Mouse (Mus musculus) stomach, embryonic 14.5 days (tissue): ENCODE measurements at regions not wholly inside any gene's neighbourhood (a gene's known extent, or its start where the extent isn't known, plus 50 kb on each side); places are given as distances from the start of the nearest gene placed in this dataset.

Experiments used
- ATAC-seq: fragments of 200-750 bp; cut with Nextera tagmentation; 2 replicates; pipeline ENCODE4 v1.8.0; 2017; ENCODE audit warnings: low read depth, moderate TSS enrichment; ENCODE audit not compliant: insufficient number of reproducible peaks, insufficient read depth, low FRiP score
- H3K27ac ChIP-seq: fragments of 300-500 bp; sonication (generic); 2 replicates; pipeline ENCODE4 v1.5.1; 2014; ENCODE audit warnings: mild to moderate bottlenecking, low read length, moderate library complexity, mixed read lengths
- H3K27me3 ChIP-seq: fragments of 300-500 bp; sonication (generic); 2 replicates; pipeline ENCODE4 v1.6.1; 2014; ENCODE audit warnings: low read length, control low read depth, mixed read lengths; ENCODE audit not compliant: control insufficient read depth, insufficient read depth
- H3K36me3 ChIP-seq: fragments of 300-500 bp; sonication (generic); 2 replicates; pipeline ENCODE4 v1.6.1; 2014; ENCODE audit warnings: mild to moderate bottlenecking, control low read depth, low read length, moderate library complexity, mixed read lengths; ENCODE audit not compliant: control insufficient read depth, insufficient read depth
- H3K4me1 ChIP-seq: fragments of 300-500 bp; sonication (generic); 2 replicates; pipeline ENCODE4 v1.6.1; 2014; ENCODE audit warnings: low read length, control low read depth, mixed read lengths; ENCODE audit not compliant: control insufficient read depth, insufficient read depth
- H3K4me2 ChIP-seq: fragments of 300-500 bp; sonication (generic); replicated peaks from 2 replicates; pipeline ENCODE4 v1.6.1; 2014; ENCODE audit warnings: low read depth, low read length, control low read depth
- H3K4me3 ChIP-seq: fragments of 300-500 bp; sonication (generic); 2 replicates; pipeline ENCODE4 v1.5.1; 2014; ENCODE audit warnings: low read depth, low read length, control low read depth
- H3K9ac ChIP-seq: fragments of 300-500 bp; sonication (generic); replicated peaks from 2 replicates; pipeline ENCODE4 v1.6.1; 2014; ENCODE audit warnings: low read depth, mild to moderate bottlenecking, control low read depth, low read length, moderate library complexity, mixed read lengths
- H3K9me3 ChIP-seq: fragments of 300-500 bp; sonication (generic); 2 replicates; pipeline ENCODE4 v1.6.1; 2016; ENCODE audit warnings: low read depth, low read length, control low read depth; ENCODE audit not compliant: control insufficient read depth
- WGBS: fragments of 180-500 bp; shearing (Covaris S2); extraction: QIAGEN DNeasy Blood & Tissue Kit; methylation state at CpG from one replicate; pipeline ENCODE4 v1.1.7; 2014; 5-methylcytosine and 5-hydroxymethylcytosine counted together

DNA sequence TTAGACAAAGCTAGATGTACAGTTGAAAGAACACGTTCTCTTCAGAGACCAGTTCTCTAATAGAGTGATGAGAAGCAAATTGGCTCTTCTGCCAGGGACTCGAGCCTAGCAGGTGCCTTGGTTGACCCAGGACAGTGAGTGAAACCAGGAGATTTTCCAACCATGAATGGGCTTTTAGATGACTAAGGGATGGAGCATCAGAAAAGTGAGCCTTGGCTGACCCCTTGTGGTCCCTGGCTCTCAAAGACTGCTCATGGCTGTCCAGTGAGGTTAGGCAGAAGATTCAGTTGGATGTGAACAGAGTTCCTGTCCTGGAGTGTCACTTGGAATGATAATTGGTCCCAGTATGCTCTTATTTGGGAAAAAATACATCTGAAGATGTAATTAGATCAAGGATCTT, 64.3 kb upstream of the Vash1 start:
- no peaks in the 10 kb centered on the region for H3K9me3 ChIP-seq
- H3K4me3 ChIP-seq = no peak overlapping the region
- H3K36me3 ChIP-seq = no peaks in the 10 kb centered on the region
- ATAC-seq = no peak
- no peak overlapping the region for H3K4me2 ChIP-seq
- WGBS = 31% methylated on average over 2 of the region's 2 CpGs
- H3K4me1 ChIP-seq = no peaks in the 10 kb centered on the region
- no peaks in the 10 kb centered on the region for H3K27me3 ChIP-seq
- H3K27ac ChIP-seq = no peak overlapping the region
- no peak overlapping the region for H3K9ac ChIP-seq

DNA sequence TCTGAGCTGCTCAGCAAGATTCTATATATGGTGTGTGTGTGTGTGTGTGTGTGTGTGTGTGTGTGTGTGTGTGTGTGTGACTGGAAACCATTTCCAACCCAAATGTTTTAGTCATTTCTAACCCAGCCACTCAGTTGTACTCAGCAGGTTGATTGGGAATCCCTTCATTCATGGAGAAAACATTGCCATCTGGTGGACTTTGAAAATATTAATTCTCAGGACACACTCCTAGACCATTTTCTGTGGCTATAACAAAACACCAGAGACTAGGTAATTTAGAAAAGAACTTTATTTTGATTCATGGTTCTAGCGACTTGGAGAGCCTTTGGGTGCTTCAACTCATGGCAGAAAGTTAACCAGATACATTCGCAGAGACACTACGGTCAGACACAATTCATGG, 62.2 kb upstream of the Vash1 start:
- Histone ChIP-seq H3K9me3 (no peaks in the 10 kb centered on the region), H3K4me3 (no peak overlapping the region)

DNA sequence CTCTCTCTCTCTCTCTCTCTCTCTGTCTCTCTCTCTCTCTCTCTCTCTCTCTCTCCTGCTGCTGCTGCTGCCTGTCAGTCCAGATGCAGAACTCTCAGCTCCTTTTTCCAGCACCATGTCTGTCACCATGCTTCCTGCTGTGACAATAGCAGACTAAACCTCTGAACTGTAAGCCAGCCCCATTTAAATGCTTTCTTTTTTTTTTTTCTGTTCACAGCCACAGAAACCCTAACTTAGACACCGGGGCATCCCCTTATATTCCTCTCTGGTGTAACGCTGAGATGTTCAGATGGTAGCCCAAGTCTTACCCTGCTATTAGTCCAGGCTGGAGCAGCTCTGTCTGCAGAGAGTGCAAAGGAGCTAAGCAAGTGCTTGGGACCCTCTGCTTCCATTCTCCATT, 54.3 kb upstream of the Vash1 start:
- H3K9ac ChIP-seq = no peak overlapping the region
- H3K4me3 ChIP-seq = no peak overlapping the region
- no peaks in the 10 kb centered on the region; the same call in 1 of the 2 replicates for H3K4me1 ChIP-seq
- no peaks in the 10 kb centered on the region for H3K27me3 ChIP-seq
- no peaks in the 10 kb centered on the region for H3K36me3 ChIP-seq
- WGBS = 79% methylated on average over 2 of the region's 2 CpGs
- H3K27ac ChIP-seq = no peak overlapping the region
- H3K4me2 ChIP-seq = no peak overlapping the region
- ATAC-seq = no peak
- no peaks in the 10 kb centered on the region for H3K9me3 ChIP-seq

More for the DNA sequence above, 62.2 kb upstream of the Vash1 start:
- Histone ChIP-seq H3K9ac (no peak overlapping the region), H3K36me3 (no peaks in the 10 kb centered on the region), H3K4me2 (no peak overlapping the region), H3K27me3 (no peaks in the 10 kb centered on the region), H3K27ac (no peak overlapping the region), H3K4me1 (no peaks in the 10 kb centered on the region)
- ATAC-seq = no peak
- WGBS = 77% methylated on average over 3 of the region's 3 CpGs

DNA sequence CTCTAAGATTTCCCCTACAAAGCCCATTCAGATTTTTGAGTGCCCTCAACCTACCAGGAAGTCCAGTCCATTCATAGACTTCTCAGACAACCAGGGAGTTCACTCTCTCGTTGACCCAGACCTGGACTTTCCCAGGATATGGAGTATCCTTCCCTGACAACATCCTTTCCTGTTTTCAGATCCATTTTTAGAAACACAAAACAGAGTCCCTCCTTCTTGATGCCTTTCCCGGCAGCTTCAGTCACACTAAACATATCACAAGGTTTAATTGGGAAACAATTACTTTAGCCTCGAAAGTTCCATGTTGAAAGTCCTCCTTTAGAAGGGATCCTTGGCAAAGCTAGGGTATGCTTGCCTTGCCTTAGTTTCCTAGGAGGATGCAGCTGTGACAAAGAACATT, 51.8 kb upstream of the Vash1 start:
- 55% methylated on average over 3 of the region's 3 CpGs for WGBS
- ATAC-seq = no peak
- Histone ChIP-seq H3K9me3 (no peaks in the 10 kb centered on the region), H3K4me2 (no peak overlapping the region), H3K36me3 (no peaks in the 10 kb centered on the region), H3K27me3 (no peaks in the 10 kb centered on the region), H3K4me1 (no peaks in the 10 kb centered on the region; the same call in 1 of the 2 replicates), H3K9ac (no peak overlapping the region), H3K4me3 (no peak overlapping the region), H3K27ac (no peak overlapping the region)

DNA sequence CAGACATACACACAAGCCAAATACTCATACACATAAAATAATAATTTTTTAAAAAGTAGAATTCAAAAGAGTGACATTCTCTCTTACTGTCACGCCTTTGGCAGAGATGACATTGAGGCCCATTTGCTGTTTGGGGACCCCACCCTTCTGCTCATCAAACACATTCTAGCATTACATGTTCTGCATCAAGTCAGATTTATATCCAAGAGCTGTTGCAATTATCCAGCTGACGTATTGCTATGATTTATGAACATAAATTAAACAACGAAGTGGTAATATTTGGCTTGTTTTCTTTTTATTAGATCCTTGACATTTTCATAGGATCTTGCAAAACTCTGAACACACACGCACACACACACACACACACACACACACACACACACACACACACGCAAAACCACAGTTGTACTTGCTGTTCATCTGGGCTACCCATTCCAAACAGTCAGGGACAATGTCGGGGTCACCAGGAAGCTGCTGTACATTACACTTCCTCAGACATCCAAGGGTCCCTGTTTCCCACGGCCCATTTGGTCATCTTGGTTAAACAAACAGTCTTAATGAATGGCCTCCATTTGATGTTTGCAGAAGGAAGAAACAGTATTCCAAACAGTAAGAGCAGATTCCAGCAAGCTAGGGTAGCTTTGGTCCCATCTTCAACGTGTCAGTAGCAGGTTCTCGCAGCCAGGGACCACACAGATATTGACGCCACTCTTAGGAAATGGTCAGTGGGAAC, 50.3 kb upstream of the Vash1 start:
- ATAC-seq = no peak
- H3K27ac ChIP-seq = 0 out of 2 replicates have a peak overlapping the region, but pooled peaks have one; percentile 27
- 54% methylated on average over 10 of the region's 10 CpGs for WGBS

More for the DNA sequence above, 50.3 kb upstream of the Vash1 start:
- Histone ChIP-seq H3K27me3 (no peaks in the 10 kb centered on the region), H3K4me2 (no peak overlapping the region), H3K36me3 (no peaks in the 10 kb centered on the region), H3K9me3 (no peaks in the 10 kb centered on the region), H3K4me3 (no peak overlapping the region), H3K4me1 (no peaks in the 10 kb centered on the region; the same call in 1 of the 2 replicates), H3K9ac (no peak overlapping the region)
